10 mouse cellular contexts compared by ENCODE assay signal in the genomic region with DNA sequence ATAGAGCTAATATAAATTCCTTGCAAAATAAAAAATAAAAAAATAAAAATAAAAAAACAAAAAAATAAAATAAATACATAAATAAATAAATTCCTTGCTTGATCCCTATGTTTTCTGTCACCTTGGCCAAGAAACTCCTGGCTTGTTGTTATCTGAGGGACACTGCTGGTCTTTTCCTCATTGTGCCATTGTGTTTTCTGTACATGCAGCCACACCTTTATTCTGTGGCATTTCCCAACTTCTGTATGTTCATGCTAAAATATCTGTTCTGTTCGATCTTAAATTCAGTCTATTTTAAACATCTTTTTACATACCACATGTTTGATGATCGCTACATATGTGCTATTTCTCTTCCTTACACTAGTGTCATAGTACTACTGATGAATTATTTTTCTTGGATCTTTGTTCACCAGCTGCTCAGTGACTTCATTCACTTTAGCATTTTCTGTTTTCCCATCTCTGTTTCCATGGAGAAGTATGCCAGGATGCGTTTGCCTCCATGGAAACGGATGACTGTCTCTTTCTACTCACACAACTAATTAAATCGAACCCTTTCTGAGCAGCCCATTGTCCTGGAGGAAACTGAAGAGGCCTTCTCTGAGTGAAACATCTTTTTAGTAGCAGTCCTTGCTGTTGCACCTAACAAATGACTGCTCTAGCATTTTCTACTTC. TPM values are rescaled to one million over a fixed set of nuclear protein-coding genes. Genes with fewer than 3 reads are reported as not detected.
A peak's percentile ranks its signal among the peaks of the same experiment; 100 is the strongest.
DNase-seq lines count a peak whose midpoint lies in the region; TF ChIP-seq lines count a peak whose summit lies in the region.
"Had no signal": no experiment of that assay in that cellular context is flagged by ENCODE, and none has a peak within 500 bp of the region (broad histone marks: within the 10 kb centered on the region; RNA-seq: fewer than 3 reads in every experiment).

No protein-coding gene starts in this region.

- no peak for TF ChIP-seq CTCF in lung, adult 2 months (IDR thresholded peaks at IDR 0.05; ENCODE audit: insufficient read depth, low read length)

- H3K4me3 ChIP-seq in lung, adult 2 months (replicated peaks; ENCODE audit: extremely low read depth, low read depth, low read length) = no peak overlapping the region
- H3K4me3 ChIP-seq: embryonic facial prominence, embryonic 12.5 days had no signal

- peak; percentile 48 for DNase-seq in layer of hippocampus, adult 11-12 months (ENCODE audit: low spot score)
- no peak for DNase-seq in layer of hippocampus, postnatal 25 days (ENCODE audit: extremely low spot score in 1 of 2, low spot score in 1 of 2)
- peak; percentile 32 to 45 for DNase-seq in frontal cortex, adult 2 months (ENCODE audit: extremely low spot score in 1 of 2, low spot score in 1 of 2)
- peak; percentile 11 to 24 for DNase-seq in layer of hippocampus, postnatal 36 days
- DNase-seq in retina, embryonic 14.5 days (ENCODE audit: low spot score) = peak; percentile 73
- no peak for DNase-seq in urinary bladder, postnatal 36 days (ENCODE audit: low spot score in 2 of 2)
- no peak for DNase-seq in lung, adult 2 months
- DNase-seq in adrenal gland, postnatal 14 days = no peak
- DNase-seq: gastrocnemius, postnatal 10 days had no signal

- 91% methylated on average over 5 of the region's 5 CpGs for WGBS in lung, adult 2 months

- H3K4me1 ChIP-seq in lung, adult 2 months (ENCODE audit: control insufficient read depth, insufficient read depth, low read length) = no peaks in the 10 kb centered on the region
- H3K4me1 ChIP-seq: embryonic facial prominence, embryonic 12.5 days had no signal

- no peak for TF ChIP-seq POLR2A in lung, adult 2 months (IDR thresholded peaks at IDR 0.05; ENCODE audit: borderline replicate concordance, extremely low read depth, low read depth, low read length)

RNA-seq across cellular contexts. Expression of gene Invs, which starts 7.7 kb away (rescaled TPM):
- 10 to 100 TPM; 10.3 to 14.4 TPM for total RNA-seq in layer of hippocampus, postnatal 25 days (2021)
- 9.6 and 10.9 TPM in 2 replicates for polyA plus RNA-seq in frontal cortex, adult 2 months (2012; rRNA removed)
- 10 to 100 TPM; 13.3 to 15.5 TPM for total RNA-seq in layer of hippocampus, postnatal 36 days (2021)
- 3.7 and 4.7 TPM in 2 replicates for polyA plus RNA-seq in lung, adult 2 months (2012; rRNA removed)
- 8.3 and 11.2 TPM in 2 replicates for total RNA-seq in adrenal gland, postnatal 14 days (2021)

RNA-seq across cellular contexts. Expression of gene Erp44, which starts 7.9 kb away (rescaled TPM):
- total RNA-seq in layer of hippocampus, postnatal 25 days (2021) = 10 to 100 TPM; 32.3 to 33.5 TPM
- polyA plus RNA-seq in frontal cortex, adult 2 months (2012; rRNA removed) = 25.5 and 26.3 TPM in 2 replicates
- 10 to 100 TPM; 35.5 to 37.2 TPM for total RNA-seq in layer of hippocampus, postnatal 36 days (2021)
- polyA plus RNA-seq in lung, adult 2 months (2012; rRNA removed) = 8.6 and 11.9 TPM in 2 replicates
- 60.0 and 63.1 TPM in 2 replicates for total RNA-seq in adrenal gland, postnatal 14 days (2021)

Comparison
In these comparisons a context has a peak if more than half of its experiments do, and no peak if none do; other contexts are left out.
1. DNase-seq: peak in layer of hippocampus, adult 11-12 months (single experiment), frontal cortex, adult 2 months (2 of 2), layer of hippocampus, postnatal 36 days (2 of 2) and retina, embryonic 14.5 days (single experiment); none in layer of hippocampus, postnatal 25 days (0 of 2), urinary bladder, postnatal 36 days (0 of 2), lung, adult 2 months (single experiment) and adrenal gland, postnatal 14 days (single experiment).